Mouse (Mus musculus) adipocyte (in vitro differentiated cells): ENCODE measurements around the gene Ethe1.

ENCODE experiments used
- DNase-seq: peaks from one replicate; pipeline ENCODE4 v3.0.0-alpha.2; 2016; ENCODE audit warnings: low spot score

Ethe1 gene

DNA sequence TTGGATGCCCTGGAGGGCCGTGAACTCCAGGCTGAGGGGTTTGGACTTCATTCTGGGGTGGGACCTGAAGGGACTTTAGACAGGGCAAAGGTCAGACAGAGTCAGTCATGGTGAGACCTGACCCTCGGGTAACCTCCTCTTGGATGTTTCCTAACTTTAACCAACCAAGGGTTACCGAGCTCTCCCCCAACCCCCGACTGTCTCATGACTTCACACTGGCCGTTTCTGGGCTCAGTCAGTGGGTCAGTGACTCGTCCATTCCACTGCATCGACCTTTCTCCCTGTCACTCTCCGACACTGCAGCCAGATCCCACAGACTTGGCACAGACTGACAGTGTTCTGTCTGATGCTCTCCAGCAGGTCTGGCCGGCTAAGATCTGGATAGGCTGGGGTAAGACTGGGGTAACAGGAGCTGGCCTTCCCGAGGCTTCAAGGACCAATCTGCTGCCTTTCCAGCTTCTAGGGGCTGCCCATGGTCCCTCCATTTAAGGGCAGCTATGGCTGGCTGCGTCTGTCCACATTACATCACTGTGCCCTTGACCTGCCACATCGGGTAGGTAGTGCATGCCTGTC is 13.0 kb upstream of the Ethe1 start:
- DNase-seq, result peak; percentile 55

DNA sequence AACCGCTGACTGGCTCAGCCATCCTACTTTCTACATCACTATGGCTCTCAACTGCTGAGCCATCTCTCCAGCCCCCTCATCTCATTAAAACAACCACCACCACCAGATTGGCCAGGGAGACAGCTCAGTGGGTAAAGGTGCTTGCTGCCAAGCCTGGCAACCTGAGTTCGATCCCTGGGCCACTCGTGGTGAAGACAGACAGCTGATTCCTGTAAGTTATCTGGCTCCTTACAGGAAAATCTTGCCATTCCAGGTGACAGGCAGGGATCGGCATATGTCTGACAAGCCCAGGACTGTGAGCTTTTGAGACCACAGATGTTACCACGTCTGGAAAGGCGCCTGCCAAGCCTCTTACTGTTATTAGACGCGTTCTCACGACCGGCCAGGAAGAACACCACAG is 9.5 kb upstream of the Ethe1 start:
- DNase-seq, result no peak

DNA sequence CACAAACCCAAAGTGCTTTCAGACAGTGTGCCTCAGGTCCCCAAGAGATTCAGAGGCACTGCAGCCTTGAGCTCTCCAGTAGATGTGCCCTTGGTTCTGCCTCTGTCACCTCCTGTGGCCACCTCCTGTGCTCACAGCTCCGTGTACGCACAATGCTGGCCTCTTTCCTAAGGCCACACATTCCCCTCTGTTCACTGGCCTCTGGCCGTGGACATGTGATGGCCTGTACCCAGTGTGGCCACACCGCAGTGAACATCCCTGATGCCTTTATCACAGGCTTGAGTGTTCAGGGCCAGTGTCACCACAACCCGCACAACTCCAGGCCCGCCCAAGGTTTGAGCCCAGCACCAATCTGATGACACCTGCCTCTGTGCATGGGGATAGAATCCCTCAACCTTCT is 2.5 kb upstream of the Ethe1 start:
- DNase-seq, result no peak

DNA sequence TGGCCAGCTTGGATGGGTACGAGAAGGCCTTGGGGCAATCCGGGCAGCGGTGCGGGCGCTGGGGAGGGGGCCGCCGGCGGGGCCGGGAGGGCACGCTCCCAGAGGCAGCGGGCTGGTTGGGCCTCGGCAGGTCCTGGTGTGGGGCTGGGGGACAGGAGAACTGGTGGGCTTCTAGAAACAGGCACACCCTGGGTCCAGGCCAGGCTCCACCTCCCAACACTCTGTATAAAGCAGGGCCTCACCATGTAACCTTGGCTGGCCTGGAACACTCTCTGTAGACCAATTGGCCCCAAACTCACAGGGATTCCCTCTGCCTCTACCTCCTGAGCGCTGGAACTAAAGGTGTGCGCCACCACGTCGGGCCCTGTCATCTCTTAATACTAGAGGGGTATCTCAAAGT is 1.3 kb upstream of the Ethe1 start:
- DNase-seq, result no peak

DNA sequence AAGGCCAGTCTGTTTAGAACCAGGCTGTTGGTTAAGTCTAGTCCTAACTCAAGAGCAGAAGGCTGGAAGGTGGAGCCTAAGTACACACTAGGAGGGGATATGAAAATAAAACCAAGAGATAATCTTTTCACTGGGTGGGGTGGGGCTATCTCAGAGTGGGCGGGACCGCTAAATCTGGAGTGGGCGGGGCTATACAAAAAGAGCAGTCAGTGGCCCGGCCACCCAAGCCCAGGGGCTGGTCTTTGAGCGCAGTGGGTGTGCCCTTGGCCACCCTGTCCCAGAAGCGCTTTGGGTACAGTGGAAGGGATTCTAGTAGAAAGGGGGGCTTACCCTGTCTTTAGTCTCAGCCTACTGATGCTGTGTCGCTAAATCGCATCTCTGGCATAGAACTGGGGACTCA is 515 bp upstream of the Ethe1 start:
- DNase-seq, result no peak

DNA sequence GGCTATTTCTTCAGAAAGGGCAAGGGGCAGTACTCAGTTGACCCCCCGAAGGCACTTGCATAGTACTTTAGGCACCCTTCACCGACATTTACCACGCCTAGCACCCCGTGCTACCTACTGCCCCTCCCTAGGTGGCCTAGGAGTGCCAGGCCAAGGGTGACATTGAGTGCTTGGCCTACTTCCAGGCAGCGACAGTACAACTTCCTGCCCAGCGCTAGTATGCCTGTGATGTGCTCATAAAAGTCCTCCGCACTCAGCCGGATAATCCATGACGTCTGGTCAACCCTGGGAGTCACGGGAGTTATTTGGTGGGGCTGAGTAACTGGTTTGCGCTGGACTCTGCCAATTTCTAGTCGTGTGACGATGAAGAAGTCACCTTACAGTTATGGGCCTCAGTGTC is 993 bp downstream of the Ethe1 start:
- no peak for DNase-seq

DNA sequence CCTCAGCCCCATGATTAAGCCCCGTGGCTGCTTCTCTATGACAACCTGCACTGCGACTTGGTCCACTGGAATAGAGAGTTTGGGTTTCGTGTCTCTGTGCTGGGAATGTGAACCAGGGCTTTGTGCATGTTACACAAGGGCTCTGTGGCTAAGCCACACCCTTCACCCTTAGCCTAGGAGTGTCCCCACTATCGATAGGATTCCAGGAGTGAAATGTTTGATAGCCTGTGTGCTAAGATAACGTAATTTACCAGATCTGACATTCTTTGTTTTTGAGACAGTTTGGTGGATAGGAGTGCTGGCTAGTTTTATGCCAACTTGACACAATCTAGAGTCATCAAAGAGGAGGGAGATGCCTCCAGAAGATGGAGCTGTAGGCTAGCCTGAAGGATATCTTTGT is 4.4 kb downstream of the Ethe1 start:
- DNase-seq, result no peak

DNA sequence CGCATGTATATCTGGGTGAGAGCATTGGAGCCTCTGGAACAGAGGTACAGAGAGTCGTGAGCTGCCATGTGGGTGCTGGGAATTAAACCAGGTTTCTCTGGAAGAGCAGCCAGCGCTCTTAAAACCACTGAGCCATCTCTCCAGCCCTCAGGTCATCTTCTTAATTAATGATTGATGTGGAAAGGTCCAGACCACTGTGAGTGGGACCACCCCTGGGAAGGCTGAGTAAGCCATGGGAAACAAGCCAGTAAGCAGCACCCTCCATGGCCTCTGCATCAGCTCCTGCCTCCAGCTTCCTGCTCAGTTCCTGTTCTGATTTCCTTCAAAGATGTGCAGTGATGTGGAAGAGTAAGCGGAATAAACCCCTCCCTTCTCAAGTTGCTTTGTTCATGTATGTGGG is 4.8 kb downstream of the Ethe1 start:
- no peak for DNase-seq

DNA sequence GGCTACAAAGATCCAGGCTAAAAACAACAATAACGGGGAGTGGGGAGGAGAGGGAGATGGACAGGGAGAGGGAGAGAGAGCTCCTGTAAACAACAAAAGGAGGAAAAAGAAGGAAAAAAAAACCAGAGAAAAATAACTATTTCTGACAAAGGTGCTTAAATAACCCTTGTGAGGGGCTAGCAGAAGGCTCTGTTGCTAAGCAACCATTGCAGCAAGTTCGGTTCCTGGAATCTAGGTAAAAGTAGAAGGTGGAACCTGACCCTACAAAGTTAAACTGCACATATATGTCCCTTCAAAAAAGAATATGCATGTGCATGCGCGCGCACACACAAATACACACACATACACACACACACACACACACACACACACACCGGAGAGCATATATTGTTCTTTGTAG is 5.4 kb downstream of the Ethe1 start:
- DNase-seq, result no peak

DNA sequence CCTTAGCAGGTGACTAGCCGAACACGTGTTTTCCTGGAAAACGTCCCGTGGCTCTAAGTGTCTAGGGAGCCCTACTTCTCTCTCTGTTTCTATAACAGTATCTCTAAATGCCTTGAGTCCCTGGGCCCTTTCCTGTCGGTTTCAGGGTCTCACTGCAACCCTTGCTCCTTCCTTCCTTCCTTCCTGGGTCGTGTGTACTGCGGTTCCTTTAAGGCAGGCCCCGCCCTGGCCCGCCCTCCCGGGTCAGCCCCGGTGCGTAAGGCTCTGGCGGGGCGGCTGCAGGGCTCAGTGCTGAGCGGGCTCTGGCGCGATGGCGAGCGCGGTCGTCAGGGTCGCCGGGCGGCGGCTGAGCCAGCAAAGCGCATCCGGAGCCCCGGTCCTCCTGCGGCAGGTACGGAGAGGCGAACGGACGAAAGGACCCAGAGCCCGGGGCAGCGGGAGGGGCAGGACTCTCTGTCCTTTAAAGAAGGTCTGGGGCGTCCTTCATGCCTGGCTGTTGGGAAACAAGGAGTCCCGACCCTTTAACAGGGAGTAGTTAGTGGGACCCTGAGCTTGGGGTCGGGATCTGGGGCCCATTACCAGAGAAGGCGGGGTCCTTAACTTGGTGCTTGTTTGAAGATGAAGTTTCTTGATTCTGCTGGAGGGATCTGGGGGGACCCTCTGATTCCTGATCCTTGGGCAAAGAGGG is 6.4 kb downstream of the Ethe1 start:
- DNase-seq, result peak; percentile 20

DNA sequence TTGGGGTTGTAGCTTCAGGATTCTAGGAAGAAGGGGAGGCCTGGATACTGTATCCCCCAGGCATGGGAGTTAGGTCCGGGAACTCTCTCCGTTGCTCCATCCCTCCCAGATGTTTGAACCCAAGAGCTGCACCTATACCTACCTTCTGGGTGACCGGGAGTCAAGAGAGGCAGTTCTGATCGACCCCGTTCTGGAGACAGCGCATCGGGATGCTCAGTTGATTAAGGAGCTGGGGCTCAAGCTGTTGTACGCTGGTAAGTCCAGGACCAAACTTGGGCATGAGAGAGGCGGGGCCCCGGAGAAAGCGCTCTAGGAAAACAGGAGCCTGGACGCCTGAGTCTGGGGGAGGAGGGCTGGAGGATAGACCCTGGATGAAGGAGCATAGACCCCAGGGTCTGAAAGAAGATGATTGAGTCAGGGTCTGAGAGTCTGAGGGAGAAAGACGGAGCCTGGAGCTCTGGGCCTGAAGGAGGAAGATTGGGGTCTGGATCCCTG is 7.0 kb downstream of the Ethe1 start:
- DNase-seq, result no peak

DNA sequence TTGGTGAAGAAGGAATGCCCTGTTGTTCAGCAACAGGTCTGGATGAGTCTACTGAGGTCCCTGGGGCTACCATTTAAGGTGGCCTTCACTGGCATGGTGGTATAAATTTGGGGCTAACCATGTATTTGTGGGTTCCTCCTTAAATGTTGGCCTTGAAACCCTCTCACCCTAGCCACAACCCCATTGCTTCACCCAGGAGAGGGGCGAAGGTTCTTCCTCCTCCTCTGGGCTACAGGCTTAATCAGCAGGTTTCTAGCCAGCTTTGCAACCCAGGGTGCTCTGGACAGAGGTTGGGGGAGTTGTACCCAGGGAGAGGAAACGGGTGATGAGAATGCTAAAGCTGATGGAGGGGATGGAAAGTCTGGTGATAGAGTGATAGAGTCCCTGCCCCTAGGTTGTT is 8.1 kb downstream of the Ethe1 start:
- no peak for DNase-seq

DNA sequence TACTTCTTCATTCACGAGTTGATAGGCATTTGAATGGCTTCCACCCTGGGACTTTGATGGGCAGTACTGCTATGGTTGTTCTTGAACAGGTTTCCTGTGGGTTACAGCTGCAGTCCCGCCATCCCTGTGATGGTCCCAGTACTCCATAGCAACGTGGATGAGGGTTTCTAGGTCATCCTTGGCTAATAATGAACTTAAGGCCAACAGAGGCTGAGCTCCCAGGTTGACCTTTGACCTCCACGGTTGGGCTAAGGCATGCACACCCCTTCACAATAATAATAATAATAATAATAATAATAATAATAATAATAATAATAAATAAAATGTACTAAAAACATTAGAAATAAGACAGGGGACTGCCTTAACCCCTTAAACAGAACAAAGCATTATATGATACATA is 10.8 kb downstream of the Ethe1 start:
- no peak for DNase-seq

DNA sequence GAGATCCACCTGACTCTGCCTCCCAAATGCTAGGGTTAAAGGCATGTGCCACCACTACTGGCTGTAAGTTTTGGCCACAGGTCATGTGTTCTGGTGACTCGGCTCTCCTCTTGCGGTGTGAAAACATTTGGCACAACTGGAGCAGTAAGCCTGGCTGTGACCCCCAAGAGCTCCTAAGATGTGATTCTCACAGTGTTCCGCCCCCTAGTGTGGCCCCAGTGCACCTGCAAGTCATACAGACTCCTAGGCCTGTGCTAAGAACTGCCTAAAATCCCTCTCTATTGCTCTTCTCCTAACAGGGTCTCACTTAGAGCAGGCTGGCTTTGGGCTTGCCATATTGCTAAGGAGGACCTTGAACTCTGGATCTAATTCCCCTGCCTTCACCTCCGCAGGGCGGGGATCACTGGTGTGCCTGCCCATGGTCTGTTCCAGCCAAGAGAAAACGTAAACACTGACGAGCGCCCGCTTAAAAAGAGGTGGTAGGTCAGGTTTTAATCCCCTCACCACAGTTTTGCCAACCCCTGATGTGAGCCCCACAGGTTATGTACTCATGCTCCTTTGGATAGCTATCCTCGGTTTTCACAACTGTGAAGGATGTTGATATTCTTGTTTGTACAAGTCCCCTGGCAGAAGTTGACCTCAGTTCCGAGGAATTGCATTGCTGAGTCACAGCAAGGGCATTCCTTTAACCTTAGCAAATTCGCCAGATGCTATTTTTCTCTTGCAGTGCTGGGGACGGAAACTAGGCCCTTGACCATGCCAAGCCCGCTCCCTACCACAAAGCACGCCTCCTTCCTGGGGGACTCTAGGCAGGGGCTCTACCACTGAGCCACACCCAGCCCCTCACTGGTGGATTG is 12.1 kb downstream of the Ethe1 start:
- DNase-seq, result no peak

DNA sequence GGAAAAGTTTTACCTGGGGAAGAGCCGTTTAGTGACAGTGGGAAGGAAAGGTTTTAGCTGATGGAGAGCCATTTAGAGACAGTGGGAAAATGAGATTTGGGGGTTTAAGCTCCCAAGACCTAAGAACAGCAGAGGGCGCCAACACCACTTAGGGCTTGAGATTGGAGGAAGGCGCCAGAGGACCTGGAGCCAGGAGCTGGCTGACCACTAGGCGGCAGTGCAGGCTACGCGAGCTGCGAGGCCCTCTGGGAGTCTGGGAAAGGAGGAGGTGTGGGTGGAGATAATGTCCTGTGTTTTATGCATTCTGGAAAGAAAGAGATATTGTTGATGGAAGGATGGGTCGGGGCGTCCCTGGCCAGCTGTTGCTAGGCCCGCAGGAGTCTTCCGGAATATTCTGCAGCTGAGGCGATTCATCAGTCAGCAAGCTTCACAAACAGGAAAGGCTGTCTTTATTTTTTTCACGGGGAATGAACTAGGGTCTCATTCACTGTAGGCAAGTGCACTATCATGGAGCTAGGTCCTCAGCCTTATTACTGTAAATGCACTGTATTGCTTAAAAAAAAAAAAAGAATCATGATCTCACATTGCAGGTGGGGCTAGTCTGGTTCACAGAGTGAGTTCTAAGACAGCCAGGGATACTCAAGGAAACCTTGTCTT is 13.7 kb downstream of the Ethe1 start:
- peak; percentile 87 for DNase-seq

DNA sequence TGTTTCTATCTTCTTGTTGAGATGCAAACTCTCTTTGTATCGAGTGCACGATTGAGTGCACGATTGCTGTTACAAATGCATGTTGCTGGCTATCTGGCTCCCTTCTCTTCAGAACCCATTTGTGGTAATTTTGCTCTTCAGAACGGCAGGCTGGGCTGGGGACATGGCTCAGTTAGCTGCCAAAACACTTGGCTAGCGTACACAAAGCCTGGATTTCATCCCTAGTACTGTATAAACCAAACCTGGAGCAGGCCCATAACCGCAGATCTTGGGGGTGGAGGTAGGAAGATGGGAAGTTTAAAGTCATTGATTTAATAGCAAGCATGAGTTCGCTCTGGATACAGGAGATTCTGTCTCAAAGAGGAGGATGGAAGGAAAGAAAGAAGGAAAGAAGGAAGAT is 18.2 kb downstream of the Ethe1 start:
- no peak for DNase-seq

DNA sequence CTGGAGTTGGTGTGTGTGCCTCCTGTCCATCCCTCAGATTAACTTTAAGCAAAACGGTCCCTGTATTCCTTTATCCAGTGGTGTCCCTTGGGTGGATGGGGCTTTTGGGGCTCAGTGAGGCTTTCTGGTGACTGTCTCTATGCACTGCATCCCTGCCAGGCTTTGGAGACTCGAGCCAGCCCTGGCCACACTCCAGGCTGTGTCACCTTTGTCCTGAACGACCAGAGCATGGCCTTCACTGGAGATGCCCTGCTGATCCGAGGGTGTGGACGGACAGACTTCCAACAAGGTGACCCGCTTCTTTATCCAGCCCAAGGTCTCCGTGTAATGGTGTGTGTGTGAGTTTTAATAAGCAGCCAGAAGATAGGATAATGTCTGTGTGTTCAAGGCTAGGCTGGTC is 18.7 kb downstream of the Ethe1 start:
- no peak for DNase-seq

DNA sequence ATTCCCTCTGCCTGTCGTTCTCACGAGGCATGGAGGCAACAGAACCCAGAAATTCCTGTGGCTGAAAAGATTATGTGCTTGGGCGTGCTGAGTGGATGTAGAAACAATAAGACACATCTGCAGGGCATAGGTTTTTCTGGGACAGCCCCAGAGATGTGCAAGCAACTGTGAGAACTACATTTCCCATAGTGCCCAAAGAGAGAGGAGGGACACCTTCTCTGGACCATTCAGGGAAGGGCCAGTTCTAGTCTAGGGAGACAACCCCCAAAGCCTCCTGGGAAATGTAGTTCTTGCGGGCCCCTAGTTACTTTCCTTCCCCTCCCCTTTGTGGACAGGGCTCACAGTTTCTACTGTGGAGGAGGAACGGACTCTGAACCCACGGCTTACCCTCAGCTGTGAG is 20.7 kb downstream of the Ethe1 start:
- DNase-seq, result peak; percentile 5

DNA sequence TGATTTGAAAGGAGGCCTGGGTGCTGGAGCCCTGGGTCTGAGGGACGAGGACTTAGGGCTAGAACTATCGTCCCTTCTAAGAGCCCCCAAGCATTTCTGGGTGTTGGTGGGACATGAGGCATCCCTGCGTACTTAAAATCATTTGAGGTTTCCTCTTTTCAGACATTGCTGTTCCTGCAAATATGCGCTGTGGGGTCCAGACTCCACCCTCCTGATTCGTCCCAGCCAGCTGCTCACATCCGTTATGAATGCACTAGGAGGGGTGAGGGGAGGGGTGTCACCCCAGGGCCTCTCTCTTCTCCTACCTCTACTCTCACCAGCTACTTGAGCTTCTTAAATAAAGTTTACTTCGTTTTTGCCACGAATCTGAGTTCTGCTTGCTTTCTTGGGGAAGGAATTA is 21.2 kb downstream of the Ethe1 start:
- no peak for DNase-seq

DNA sequence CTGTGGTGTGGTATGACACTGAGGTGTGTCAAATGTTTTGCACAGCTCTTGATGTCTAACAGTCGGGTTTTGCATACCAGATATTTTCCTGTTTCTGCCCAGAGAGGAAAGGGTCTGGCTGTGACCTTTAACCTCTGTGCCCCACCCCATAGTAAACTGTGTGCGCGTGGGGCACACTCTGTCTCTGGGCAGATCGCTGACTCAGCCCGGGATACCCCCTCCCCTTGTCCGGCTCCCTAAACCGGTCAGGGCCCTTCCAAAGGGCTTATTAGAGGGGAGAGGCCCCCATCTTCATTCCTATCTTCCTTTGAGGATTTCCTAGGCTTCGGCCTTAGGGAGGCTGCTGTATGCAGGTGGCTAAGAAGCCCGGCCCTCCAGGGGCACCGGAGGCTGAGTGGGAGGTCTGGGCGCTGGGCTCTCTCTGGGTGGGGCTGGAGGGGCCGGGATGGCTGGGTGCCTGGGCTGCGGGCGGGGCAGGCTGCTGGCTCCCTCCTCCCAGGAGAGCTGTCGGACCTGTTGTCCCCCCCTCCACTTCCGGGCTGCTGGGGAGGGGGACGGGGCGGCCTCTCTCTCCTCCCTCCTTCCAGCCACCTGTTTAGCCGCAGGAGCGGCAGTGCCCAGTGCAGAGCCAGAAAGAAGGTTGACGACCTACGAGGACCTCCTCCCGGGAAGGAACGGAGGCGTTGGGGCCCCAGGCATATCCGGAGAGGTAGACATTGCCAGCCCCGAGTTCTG is 23.0 kb downstream of the Ethe1 start, which contains the start of gene Phldb3:
TSS of gene Phldb3 (plus strand) at position 620 of the 735 bp plus-strand sequence.
- DNase-seq, result no peak

DNA sequence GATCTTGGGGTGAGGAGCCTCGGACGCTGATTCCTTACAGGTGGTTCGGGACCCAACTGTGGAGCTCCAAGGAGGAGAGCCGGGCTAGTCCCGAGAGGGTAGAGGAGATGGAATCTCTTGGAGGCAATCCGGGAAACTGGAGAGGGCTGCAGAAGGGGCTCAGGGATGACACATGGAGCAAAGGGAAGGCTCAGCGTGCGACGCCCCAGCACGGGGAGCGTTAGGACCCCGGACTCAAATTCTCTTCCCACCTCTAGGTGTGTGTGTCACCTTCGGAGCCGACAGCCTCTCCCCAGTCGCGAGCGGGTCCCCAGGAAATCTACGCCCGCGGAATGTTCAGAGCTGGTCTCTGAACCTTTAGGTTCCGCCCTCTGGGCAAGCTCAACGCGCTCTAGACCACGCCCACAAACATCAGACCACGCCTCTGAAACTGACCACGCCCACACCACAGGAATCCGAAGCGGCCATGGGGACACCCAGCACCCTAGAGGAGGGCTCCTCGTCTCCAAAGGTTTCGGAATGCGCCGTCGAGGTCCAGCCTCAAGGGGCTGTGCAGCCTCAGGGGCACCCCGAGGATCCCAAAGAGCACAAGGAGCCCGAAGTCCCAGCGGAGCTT is 23.6 kb downstream of the Ethe1 start:
- no peak for DNase-seq
